Mouse (Mus musculus) heart, embryonic 12.5 days (tissue): ENCODE results near the gene Map2k5. TPM values are rescaled to one million over a fixed set of nuclear protein-coding genes. Genes with fewer than 3 reads are reported as not detected.

Experiments used
- ATAC-seq: fragments of 200-750 bp; cut with Nextera tagmentation; 2 replicates; pipeline ENCODE4 v1.8.0; 2017; ENCODE audit warnings: moderate TSS enrichment, moderate library complexity; ENCODE audit not compliant: insufficient number of reproducible peaks, low FRiP score
- H3K27ac ChIP-seq: fragments of 300-500 bp; sonication (generic); 2 replicates; pipeline ENCODE4 v1.5.1; 2016; ENCODE audit warnings: mild to moderate bottlenecking, moderate library complexity; ENCODE audit not compliant: poor library complexity, severe bottlenecking
- H3K27me3 ChIP-seq: fragments of 300-500 bp; sonication (generic); replicated peaks from 2 replicates; pipeline ENCODE4 v1.6.1; 2016; ENCODE audit warnings: mild to moderate bottlenecking, moderate library complexity
- H3K36me3 ChIP-seq: fragments of 300-500 bp; sonication (generic); 2 replicates; pipeline ENCODE4 v1.6.1; 2016; ENCODE audit warnings: mild to moderate bottlenecking, moderate library complexity
- H3K4me1 ChIP-seq: fragments of 300-500 bp; sonication (generic); replicated peaks from 2 replicates; pipeline ENCODE4 v1.6.1; 2016; ENCODE audit warnings: mild to moderate bottlenecking
- H3K4me2 ChIP-seq: fragments of 300-500 bp; sonication (generic); 2 replicates; pipeline ENCODE4 v1.6.1; 2016; ENCODE audit warnings: mild to moderate bottlenecking, moderate library complexity
- H3K4me3 ChIP-seq: fragments of 300-500 bp; sonication (generic); 2 replicates; pipeline ENCODE4 v1.5.1; 2016; ENCODE audit warnings: mild to moderate bottlenecking
- H3K9ac ChIP-seq: fragments of 300-500 bp; sonication (generic); 2 replicates; pipeline ENCODE4 v1.6.1; 2016; ENCODE audit warnings: mild to moderate bottlenecking, moderate library complexity
- H3K9me3 ChIP-seq: fragments of 300-500 bp; sonication (generic); replicated peaks from 2 replicates; pipeline ENCODE4 v1.6.1; 2016; ENCODE audit warnings: mild to moderate bottlenecking, moderate library complexity
- WGBS: fragments of 180-500 bp; shearing (Covaris S2); methylation state at CpG from one replicate; pipeline ENCODE4 v1.1.7; 2016; 5-methylcytosine and 5-hydroxymethylcytosine counted together
- polyA plus RNA-seq: library from polyadenylated mRNA; unstranded; fragments of >200 nt; fragmentation: Nextera tagmentation; extraction: Ambion mirVana; gene quantifications from 2 replicates; pipeline ENCODE4 v1.2.1, GENCODE M21; 2016

The Map2k5 gene
- polyA plus RNA-seq, 1 experiment from 2014 or later, result 28.7 TPM

- no peak overlapping the region for H3K27ac ChIP-seq
- H3K9ac ChIP-seq, result peak overlapping the region; percentile 87
These were observed 472 bp upstream of the Map2k5 start for GRCm38 (mm10) chr9:63378174-63378573.

GRCm38 (mm10) chr9:63373315-63373714 is 4.4 kb downstream of the Map2k5 start:
- peaks cover 73% of the 10 kb centered on the region for H3K4me1 ChIP-seq
- WGBS, result 8% methylated on average over 2 of the region's 2 CpGs
- H3K4me3 ChIP-seq, result no peak overlapping the region
- ATAC-seq, result no peak
- H3K9ac ChIP-seq, result no peak overlapping the region
- no peaks in the 10 kb centered on the region for H3K27me3 ChIP-seq
- no peak overlapping the region; the same call in 1 of the 2 replicates for H3K4me2 ChIP-seq
- peaks cover 22% of the 10 kb centered on the region for H3K36me3 ChIP-seq
- no peaks in the 10 kb centered on the region for H3K9me3 ChIP-seq
- H3K27ac ChIP-seq, result peak overlapping the region; percentile 22; the same call in 1 of the 2 replicates

More at GRCm38 (mm10) chr9:63378174-63378573, 472 bp upstream of the Map2k5 start:
- H3K27me3 ChIP-seq, result no peaks in the 10 kb centered on the region
- peaks cover 8% of the 10 kb centered on the region; the same call in 1 of the 2 replicates for H3K36me3 ChIP-seq
- peaks cover 42% of the 10 kb centered on the region for H3K4me1 ChIP-seq
- peak overlapping the region; percentile 84 for H3K4me3 ChIP-seq
- H3K4me2 ChIP-seq, result peak overlapping the region; percentile 93
- H3K9me3 ChIP-seq, result no peaks in the 10 kb centered on the region
- no peak for ATAC-seq
- WGBS, result 19% methylated on average over 8 of the region's 8 CpGs

GRCm38 (mm10) chr9:63372541-63372940 is 5.2 kb downstream of the Map2k5 start:
- Histone ChIP-seq H3K4me2 (no peak overlapping the region), H3K27ac (no peak overlapping the region), H3K9ac (no peak overlapping the region), H3K9me3 (no peaks in the 10 kb centered on the region), H3K36me3 (peaks cover 22% of the 10 kb centered on the region), H3K4me3 (no peak overlapping the region), H3K27me3 (no peaks in the 10 kb centered on the region), H3K4me1 (peaks cover 76% of the 10 kb centered on the region)
- 55% methylated on average over 8 of the region's 8 CpGs for WGBS
- ATAC-seq, result no peak

GRCm38 (mm10) chr9:63360410-63360809 is 17.3 kb downstream of the Map2k5 start:
- H3K9me3 ChIP-seq, result no peaks in the 10 kb centered on the region
- no peaks in the 10 kb centered on the region for H3K27me3 ChIP-seq
- H3K9ac ChIP-seq, result no peak overlapping the region
- H3K4me2 ChIP-seq, result no peak overlapping the region
- no peak overlapping the region for H3K4me3 ChIP-seq
- WGBS, result 53% methylated on average over 3 of the region's 3 CpGs
- H3K4me1 ChIP-seq, result peaks cover 7% of the 10 kb centered on the region
- H3K36me3 ChIP-seq, result peaks cover 17% of the 10 kb centered on the region
- no peak overlapping the region for H3K27ac ChIP-seq
- ATAC-seq, result no peak

GRCm38 (mm10) chr9:63359016-63359415 is 18.7 kb downstream of the Map2k5 start:
- no peak overlapping the region for H3K4me3 ChIP-seq
- no peak overlapping the region for H3K4me2 ChIP-seq
- H3K4me1 ChIP-seq, result peaks cover 11% of the 10 kb centered on the region
- H3K27ac ChIP-seq, result no peak overlapping the region
- H3K36me3 ChIP-seq, result peaks cover 14% of the 10 kb centered on the region
- WGBS, result 82% methylated on average over 5 of the region's 5 CpGs
- H3K9ac ChIP-seq, result no peak overlapping the region
- H3K27me3 ChIP-seq, result no peaks in the 10 kb centered on the region
- H3K9me3 ChIP-seq, result no peaks in the 10 kb centered on the region
- ATAC-seq, result no peak

- H3K36me3 ChIP-seq, result peaks cover 7% of the 10 kb centered on the region
- no peak overlapping the region for H3K27ac ChIP-seq
- H3K27me3 ChIP-seq, result no peaks in the 10 kb centered on the region
- no peaks in the 10 kb centered on the region for H3K9me3 ChIP-seq
- H3K4me2 ChIP-seq, result no peak overlapping the region
- H3K9ac ChIP-seq, result no peak overlapping the region
- peaks cover 11% of the 10 kb centered on the region for H3K4me1 ChIP-seq
- H3K4me3 ChIP-seq, result no peak overlapping the region
- 83% methylated on average over 4 of the region's 4 CpGs for WGBS
- no peak for ATAC-seq
These were observed 21.0 kb downstream of the Map2k5 start for GRCm38 (mm10) chr9:63356721-63357120.

GRCm38 (mm10) chr9:63356278-63356677 is 21.4 kb downstream of the Map2k5 start:
- no peak overlapping the region for H3K9ac ChIP-seq

GRCm38 (mm10) chr9:63354168-63354567 is 23.5 kb downstream of the Map2k5 start:
- H3K4me2 ChIP-seq, result no peak overlapping the region
- WGBS, result 65% methylated on average over 4 of the region's 4 CpGs
- H3K27me3 ChIP-seq, result no peaks in the 10 kb centered on the region
- H3K4me1 ChIP-seq, result peaks cover 12% of the 10 kb centered on the region
- H3K9me3 ChIP-seq, result no peaks in the 10 kb centered on the region
- no peak overlapping the region for H3K27ac ChIP-seq
- no peak for ATAC-seq
- H3K4me3 ChIP-seq, result no peak overlapping the region
- H3K9ac ChIP-seq, result no peak overlapping the region
- H3K36me3 ChIP-seq, result peaks cover 7% of the 10 kb centered on the region

More at GRCm38 (mm10) chr9:63356278-63356677, 21.4 kb downstream of the Map2k5 start:
- no peak for ATAC-seq
- WGBS, result 86% methylated on average over 9 of the region's 9 CpGs
- Histone ChIP-seq H3K27ac (no peak overlapping the region), H3K36me3 (peaks cover 7% of the 10 kb centered on the region), H3K4me3 (no peak overlapping the region), H3K4me1 (peaks cover 8% of the 10 kb centered on the region; the same call in 1 of the 2 replicates), H3K4me2 (no peak overlapping the region), H3K27me3 (no peaks in the 10 kb centered on the region), H3K9me3 (no peaks in the 10 kb centered on the region)

GRCm38 (mm10) chr9:63350030-63350429 is 27.7 kb downstream of the Map2k5 start:
- ATAC-seq, result no peak
- H3K27ac ChIP-seq, result no peak overlapping the region
- H3K9me3 ChIP-seq, result no peaks in the 10 kb centered on the region
- no peak overlapping the region for H3K4me2 ChIP-seq
- H3K36me3 ChIP-seq, result no peaks in the 10 kb centered on the region
- no peaks in the 10 kb centered on the region for H3K27me3 ChIP-seq
- no peak overlapping the region for H3K9ac ChIP-seq
- peaks cover 36% of the 10 kb centered on the region for H3K4me1 ChIP-seq
- H3K4me3 ChIP-seq, result no peak overlapping the region
- 82% methylated on average over 8 of the region's 8 CpGs for WGBS

- 88% methylated on average over 3 of the region's 3 CpGs for WGBS
These were observed 28.5 kb downstream of the Map2k5 start for GRCm38 (mm10) chr9:63349241-63349640.

GRCm38 (mm10) chr9:63348146-63348545 is 29.6 kb downstream of the Map2k5 start:
- Histone ChIP-seq H3K27ac (no peak overlapping the region), H3K27me3 (no peaks in the 10 kb centered on the region), H3K9me3 (no peaks in the 10 kb centered on the region), H3K36me3 (no peaks in the 10 kb centered on the region), H3K4me2 (no peak overlapping the region), H3K4me3 (no peak overlapping the region), H3K9ac (no peak overlapping the region), H3K4me1 (peaks cover 34% of the 10 kb centered on the region)
- WGBS, result 67% methylated on average over 1 of the region's 1 CpGs
- ATAC-seq, result no peak

More at GRCm38 (mm10) chr9:63349241-63349640, 28.5 kb downstream of the Map2k5 start:
- Histone ChIP-seq H3K27ac (no peak overlapping the region), H3K36me3 (no peaks in the 10 kb centered on the region), H3K4me1 (peaks cover 37% of the 10 kb centered on the region), H3K4me3 (no peak overlapping the region), H3K4me2 (no peak overlapping the region), H3K9ac (no peak overlapping the region), H3K27me3 (no peaks in the 10 kb centered on the region), H3K9me3 (no peaks in the 10 kb centered on the region)
- no peak for ATAC-seq

- WGBS, result 80% methylated on average over 6 of the region's 6 CpGs
- H3K9me3 ChIP-seq, result no peaks in the 10 kb centered on the region
These were observed 31.7 kb downstream of the Map2k5 start for GRCm38 (mm10) chr9:63346029-63346428.

More at GRCm38 (mm10) chr9:63346029-63346428, 31.7 kb downstream of the Map2k5 start:
- Histone ChIP-seq H3K27ac (no peak overlapping the region), H3K27me3 (no peaks in the 10 kb centered on the region), H3K9ac (no peak overlapping the region), H3K4me2 (no peak overlapping the region), H3K4me1 (peaks cover 34% of the 10 kb centered on the region), H3K4me3 (no peak overlapping the region), H3K36me3 (0 out of 2 replicates have a peak, but pooled peaks cover 2% of the 10 kb centered on the region)
- no peak for ATAC-seq
